Mouse (Mus musculus) heart, embryonic 15.5 days (tissue): Measurements from ENCODE around the gene Il1r2. TPM values are rescaled to one million over a fixed set of nuclear protein-coding genes. Genes with fewer than 3 reads are reported as not detected.

Experiments used
- ATAC-seq: fragments of 200-750 bp; cut with Nextera tagmentation; replicated peaks from 2 replicates; pipeline ENCODE4 v1.8.0; 2017; ENCODE audit warnings: low read depth, moderate TSS enrichment; ENCODE audit not compliant: insufficient number of reproducible peaks, insufficient read depth, low FRiP score
- H3K27ac ChIP-seq: fragments of 300-500 bp; sonication (generic); 2 replicates; pipeline ENCODE4 v1.5.1; 2015; ENCODE audit warnings: mild to moderate bottlenecking, inconsistent platforms
- H3K27me3 ChIP-seq: fragments of 300-500 bp; sonication (generic); 2 replicates; pipeline ENCODE4 v1.6.1; 2015; ENCODE audit warnings: inconsistent platforms
- H3K36me3 ChIP-seq: fragments of 300-500 bp; sonication (generic); 2 replicates; pipeline ENCODE4 v1.6.1; 2015; ENCODE audit warnings: mild to moderate bottlenecking, inconsistent platforms
- H3K4me1 ChIP-seq: fragments of 300-500 bp; sonication (generic); replicated peaks from 2 replicates; pipeline ENCODE4 v1.6.1; 2015; ENCODE audit warnings: inconsistent platforms
- H3K4me2 ChIP-seq: fragments of 300-500 bp; sonication (generic); 2 replicates; pipeline ENCODE4 v1.6.1; 2015; ENCODE audit warnings: inconsistent platforms, mild to moderate bottlenecking, moderate library complexity
- H3K4me3 ChIP-seq: fragments of 300-500 bp; sonication (generic); 2 replicates; pipeline ENCODE4 v1.5.1; 2015; ENCODE audit warnings: mild to moderate bottlenecking, inconsistent platforms
- H3K9ac ChIP-seq: fragments of 300-500 bp; sonication (generic); 2 replicates; pipeline ENCODE4 v1.6.1; 2015; ENCODE audit warnings: mild to moderate bottlenecking, inconsistent platforms
- H3K9me3 ChIP-seq: fragments of 300-500 bp; sonication (generic); replicated peaks from 2 replicates; pipeline ENCODE4 v1.6.1; 2016; ENCODE audit warnings: inconsistent platforms
- WGBS: fragments of 180-500 bp; shearing (Covaris S2); methylation state at CpG from one replicate; pipeline ENCODE4 v1.1.7; 2015; ENCODE audit warnings: mixed read lengths; 5-methylcytosine and 5-hydroxymethylcytosine counted together
- polyA plus RNA-seq: library from polyadenylated mRNA; unstranded; fragments of >200 nt; fragmentation: Nextera tagmentation; extraction: Ambion mirVana; gene quantifications from 2 replicates; pipeline ENCODE4 v1.2.1, GENCODE M21; 2015

Gene Il1r2
- polyA plus RNA-seq, 1 experiment from 2014 or later: 0.25 TPM

GRCm38 (mm10) chr1:40095585-40095984, 21.7 kb downstream of the Il1r2 start:
- no peak overlapping the region for H3K4me2 ChIP-seq
- no peak overlapping the region for H3K27ac ChIP-seq
- H3K4me1 ChIP-seq: no peaks in the 10 kb centered on the region
- no peak for ATAC-seq
- H3K4me3 ChIP-seq: no peak overlapping the region
- H3K27me3 ChIP-seq: no peaks in the 10 kb centered on the region
- no peaks in the 10 kb centered on the region for H3K9me3 ChIP-seq
- H3K9ac ChIP-seq: no peak overlapping the region
- 19% methylated on average over 1 of the region's 1 CpGs for WGBS
- no peaks in the 10 kb centered on the region for H3K36me3 ChIP-seq

- no peak for ATAC-seq
- H3K4me3 ChIP-seq: no peak overlapping the region
- H3K4me2 ChIP-seq: no peak overlapping the region
- no peaks in the 10 kb centered on the region for H3K4me1 ChIP-seq
- no peak overlapping the region for H3K27ac ChIP-seq
- H3K36me3 ChIP-seq: no peaks in the 10 kb centered on the region
- no peak overlapping the region for H3K9ac ChIP-seq
- WGBS: 66% methylated on average over 4 of the region's 4 CpGs
- H3K27me3 ChIP-seq: no peaks in the 10 kb centered on the region
- H3K9me3 ChIP-seq: no peaks in the 10 kb centered on the region
Measured at GRCm38 (mm10) chr1:40106306-40106705, 32.4 kb downstream of the Il1r2 start.

DNA sequence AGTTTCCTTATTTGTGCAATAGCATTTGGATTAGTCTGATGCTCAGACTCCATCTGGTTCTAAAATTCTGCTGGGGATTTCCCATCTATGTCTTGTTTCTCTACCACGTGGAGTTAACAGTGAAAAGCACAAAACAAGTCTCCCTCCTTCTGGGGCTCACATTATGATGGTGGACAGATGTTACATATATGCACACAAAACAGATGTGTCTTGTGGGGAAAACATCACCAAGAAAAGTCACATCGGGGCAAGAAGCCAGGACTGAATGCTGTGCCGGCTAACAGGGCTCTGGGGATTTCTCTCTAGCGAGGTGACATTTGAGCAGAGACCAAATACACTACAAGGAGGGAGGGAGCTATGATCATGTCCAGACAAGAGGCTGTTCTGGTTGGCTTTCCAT, 32.8 kb downstream of the Il1r2 start:
- Histone ChIP-seq H3K4me3 (no peak overlapping the region), H3K27me3 (no peaks in the 10 kb centered on the region), H3K36me3 (no peaks in the 10 kb centered on the region), H3K9me3 (no peaks in the 10 kb centered on the region), H3K4me2 (no peak overlapping the region), H3K27ac (no peak overlapping the region), H3K4me1 (no peaks in the 10 kb centered on the region), H3K9ac (no peak overlapping the region)
- ATAC-seq: no peak
- WGBS: 61% methylated on average over 4 of the region's 4 CpGs

- H3K4me2 ChIP-seq: no peak overlapping the region
- H3K27ac ChIP-seq: no peak overlapping the region
- WGBS: 76% methylated on average over 5 of the region's 5 CpGs
- H3K4me1 ChIP-seq: no peaks in the 10 kb centered on the region
- no peaks in the 10 kb centered on the region for H3K27me3 ChIP-seq
- H3K4me3 ChIP-seq: no peak overlapping the region
- no peak overlapping the region for H3K9ac ChIP-seq
- ATAC-seq: no peak
- H3K9me3 ChIP-seq: no peaks in the 10 kb centered on the region
- no peaks in the 10 kb centered on the region for H3K36me3 ChIP-seq
Measured at GRCm38 (mm10) chr1:40107971-40108749, 34.3 kb downstream of the Il1r2 start.

GRCm38 (mm10) chr1:40109736-40110135, 35.9 kb downstream of the Il1r2 start:
- no peaks in the 10 kb centered on the region for H3K4me1 ChIP-seq
- no peaks in the 10 kb centered on the region for H3K9me3 ChIP-seq
- no peak overlapping the region for H3K9ac ChIP-seq
- H3K4me3 ChIP-seq: no peak overlapping the region
- H3K36me3 ChIP-seq: no peaks in the 10 kb centered on the region
- H3K4me2 ChIP-seq: no peak overlapping the region
- WGBS: 57% methylated on average over 6 of the region's 6 CpGs
- no peaks in the 10 kb centered on the region for H3K27me3 ChIP-seq
- ATAC-seq: no peak
- no peak overlapping the region for H3K27ac ChIP-seq

- H3K27me3 ChIP-seq: no peaks in the 10 kb centered on the region
- no peak overlapping the region for H3K4me2 ChIP-seq
- H3K4me3 ChIP-seq: no peak overlapping the region
- ATAC-seq: no peak
- WGBS: 45% methylated on average over 8 of the region's 8 CpGs
- no peaks in the 10 kb centered on the region for H3K36me3 ChIP-seq
- no peak overlapping the region for H3K27ac ChIP-seq
- no peaks in the 10 kb centered on the region; the same call in 1 of the 2 replicates for H3K4me1 ChIP-seq
- no peaks in the 10 kb centered on the region for H3K9me3 ChIP-seq
- H3K9ac ChIP-seq: no peak overlapping the region
Measured at GRCm38 (mm10) chr1:40115271-40115670, 41.4 kb downstream of the Il1r2 start.

DNA sequence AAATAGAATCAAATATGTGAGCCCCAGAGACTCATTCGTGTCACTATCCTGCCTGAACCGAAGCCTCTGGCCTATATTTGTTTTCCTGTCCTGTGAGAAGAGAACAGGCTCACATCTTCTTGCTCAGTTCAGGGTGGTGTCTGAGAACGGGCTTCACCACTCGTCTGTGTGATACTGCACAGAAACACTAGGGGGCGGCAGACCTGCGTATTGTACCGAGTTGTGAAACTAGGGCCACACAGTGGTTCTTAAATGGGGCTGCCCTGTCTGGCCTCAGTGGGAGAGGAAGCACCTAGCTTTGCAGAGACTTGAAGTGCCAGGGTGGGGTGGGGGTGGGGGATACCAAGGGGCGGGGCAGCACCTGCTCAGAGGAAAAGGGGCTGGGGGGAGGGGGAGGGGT, 42.5 kb downstream of the Il1r2 start:
- no peaks in the 10 kb centered on the region for H3K27me3 ChIP-seq
- H3K4me3 ChIP-seq: no peak overlapping the region
- no peaks in the 10 kb centered on the region for H3K9me3 ChIP-seq
- no peaks in the 10 kb centered on the region; the same call in 1 of the 2 replicates for H3K4me1 ChIP-seq
- H3K27ac ChIP-seq: no peak overlapping the region
- H3K36me3 ChIP-seq: no peaks in the 10 kb centered on the region
- ATAC-seq: peak; percentile 66; the same call in 1 of the 2 replicates
- H3K9ac ChIP-seq: no peak overlapping the region
- no peak overlapping the region for H3K4me2 ChIP-seq
- 7% methylated on average over 8 of the region's 8 CpGs for WGBS

DNA sequence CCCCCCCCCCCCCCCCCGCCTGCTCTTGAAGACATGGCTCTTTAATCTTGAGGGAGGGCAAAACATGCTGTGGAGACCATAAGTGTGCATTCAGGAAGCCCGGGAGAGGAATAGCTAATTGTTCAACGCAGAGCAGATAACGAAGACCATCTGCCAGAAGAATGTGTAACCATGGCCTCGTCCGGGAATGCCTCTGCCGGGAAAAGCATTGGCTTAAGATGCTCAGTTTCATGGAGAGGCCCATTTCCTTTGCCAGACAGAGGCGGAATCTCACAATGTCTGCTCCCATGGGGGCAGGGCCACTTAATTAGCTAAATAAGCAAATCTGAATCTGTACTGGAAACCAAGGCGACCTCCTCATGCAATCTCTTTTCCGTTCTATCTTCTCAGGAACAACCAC, 43.7 kb downstream of the Il1r2 start:
- ATAC-seq: no peak
- no peaks in the 10 kb centered on the region for H3K36me3 ChIP-seq
- WGBS: 39% methylated on average over 9 of the region's 10 CpGs

GRCm38 (mm10) chr1:40124237-40124636, 50.4 kb downstream of the Il1r2 start:
- Histone ChIP-seq H3K4me3 (no peak overlapping the region), H3K9ac (no peak overlapping the region), H3K27ac (no peak overlapping the region), H3K36me3 (no peaks in the 10 kb centered on the region), H3K27me3 (no peaks in the 10 kb centered on the region), H3K9me3 (no peaks in the 10 kb centered on the region), H3K4me1 (no peaks in the 10 kb centered on the region), H3K4me2 (no peak overlapping the region)
- ATAC-seq: no peak
- WGBS: 58% methylated on average over 4 of the region's 4 CpGs

More for the DNA sequence above, 43.7 kb downstream of the Il1r2 start:
- H3K27ac ChIP-seq: no peak overlapping the region
- H3K9ac ChIP-seq: no peak overlapping the region
- no peaks in the 10 kb centered on the region; the same call in 1 of the 2 replicates for H3K4me1 ChIP-seq
- no peak overlapping the region for H3K4me3 ChIP-seq
- H3K27me3 ChIP-seq: no peaks in the 10 kb centered on the region
- H3K4me2 ChIP-seq: no peak overlapping the region
- H3K9me3 ChIP-seq: no peaks in the 10 kb centered on the region

GRCm38 (mm10) chr1:40128481-40128880, 54.6 kb downstream of the Il1r2 start:
- H3K9me3 ChIP-seq: no peaks in the 10 kb centered on the region
- ATAC-seq: no peak
- no peaks in the 10 kb centered on the region for H3K4me1 ChIP-seq
- H3K4me2 ChIP-seq: no peak overlapping the region
- no peak overlapping the region for H3K9ac ChIP-seq
- H3K36me3 ChIP-seq: no peaks in the 10 kb centered on the region
- H3K27ac ChIP-seq: no peak overlapping the region
- no peak overlapping the region for H3K4me3 ChIP-seq
- no peaks in the 10 kb centered on the region for H3K27me3 ChIP-seq
- WGBS: 81% methylated on average over 4 of the region's 4 CpGs

DNA sequence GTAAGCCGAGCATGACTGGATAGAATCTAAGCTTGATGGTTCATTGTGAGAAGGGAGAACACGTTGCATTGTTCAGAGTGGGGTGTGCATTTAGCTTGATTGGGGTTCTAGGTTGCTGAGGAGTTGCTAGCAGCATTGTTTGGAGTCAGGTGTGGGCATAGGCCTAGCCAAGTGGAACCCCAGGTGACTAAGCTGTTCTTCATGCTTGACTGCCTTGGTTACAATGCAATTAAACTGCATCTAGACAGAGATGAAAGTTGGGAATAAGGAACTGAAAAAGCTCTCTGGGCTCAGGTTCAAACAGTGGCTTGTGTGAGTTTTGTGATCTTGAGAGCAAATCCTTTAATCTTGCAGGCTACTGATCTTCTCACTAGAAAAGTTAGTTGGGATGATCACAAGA, 55.4 kb downstream of the Il1r2 start:
- WGBS: 64% methylated on average over 2 of the region's 2 CpGs
- no peaks in the 10 kb centered on the region for H3K9me3 ChIP-seq
- no peak overlapping the region for H3K27ac ChIP-seq
- ATAC-seq: no peak
- no peaks in the 10 kb centered on the region for H3K27me3 ChIP-seq
- H3K4me2 ChIP-seq: no peak overlapping the region
- no peaks in the 10 kb centered on the region for H3K36me3 ChIP-seq
- no peaks in the 10 kb centered on the region for H3K4me1 ChIP-seq
- H3K4me3 ChIP-seq: no peak overlapping the region
- H3K9ac ChIP-seq: no peak overlapping the region

DNA sequence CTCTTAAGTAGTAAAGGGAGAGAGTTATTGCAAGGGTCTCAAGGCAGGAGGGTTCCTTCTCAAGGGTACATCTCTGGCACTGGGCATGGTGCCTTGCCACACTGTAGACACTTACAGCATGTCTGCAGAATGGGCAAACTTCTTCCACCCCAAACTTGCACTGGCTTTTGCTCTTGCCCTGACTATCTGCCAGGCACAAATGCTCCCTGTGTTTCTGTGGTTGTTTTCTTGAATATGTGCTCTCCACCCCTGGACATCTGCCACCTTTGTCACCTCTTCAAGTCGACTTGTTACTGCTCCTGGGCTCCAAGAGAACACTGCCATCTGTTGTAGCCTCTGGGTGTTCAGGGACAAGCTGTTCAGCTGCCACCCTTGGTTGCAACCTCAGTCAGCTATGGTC, 57.8 kb downstream of the Il1r2 start:
- Histone ChIP-seq H3K4me3 (no peak overlapping the region), H3K27me3 (no peaks in the 10 kb centered on the region), H3K4me1 (no peaks in the 10 kb centered on the region), H3K27ac (no peak overlapping the region), H3K9me3 (no peaks in the 10 kb centered on the region), H3K36me3 (no peaks in the 10 kb centered on the region), H3K9ac (no peak overlapping the region), H3K4me2 (no peak overlapping the region)
- ATAC-seq: no peak
- 22% methylated on average over 1 of the region's 1 CpGs for WGBS
